In genomic region chr13:46392893-46393292, GRCm38 (mm10) we compare ENCODE assay signal across 24 mouse cellular contexts. TPM values are rescaled to one million over a fixed set of nuclear protein-coding genes. Genes with fewer than 3 reads are reported as not detected.
DNase-seq lines count a peak whose midpoint lies in the region; ATAC-seq and TF ChIP-seq lines count a peak whose summit lies in the region.
"Had no signal": no experiment of that assay in that cellular context is flagged by ENCODE, and none has a peak within 500 bp of the region (broad histone marks: within the 10 kb centered on the region; RNA-seq: fewer than 3 reads in every experiment).

No protein-coding gene starts in this region.

- peak; percentile 32 for DNase-seq in forebrain, embryonic 14.5 days (ENCODE audit: low spot score)
- DNase-seq in forebrain, embryonic 10.5 days (ENCODE audit: extremely low spot score, low spot score), result no peak
- DNase-seq in forebrain, postnatal 0 days, result peak; percentile 40
- DNase-seq in brain, adult 2 months (ENCODE audit: low read depth, low spot score), result peak; percentile 8
- DNase-seq in brain, embryonic 14.5 days (ENCODE audit: low read depth), result peak; percentile 51
- no peak for DNase-seq in gastrocnemius, adult 18-20 months (ENCODE audit: low spot score)
- DNase-seq: adrenal gland, adult 2 months; adrenal gland, postnatal 10 days; adrenal gland, postnatal 25 days; cerebellum, adult 11 months; cerebellum, adult 18-20 months; cerebellum, adult 8-10 months; cerebellum, adult 9-11 months; cerebellum, postnatal 14 days; cerebellum, postnatal 36 days; embryo, embryonic 11 days; gastrocnemius, adult 2 months had no signal

- 84% methylated on average over 4 of the region's 4 CpGs for WGBS in forebrain, embryonic 14.5 days
- 94% methylated on average over 4 of the region's 4 CpGs for whole genome bisulfite sequencing in forebrain, embryonic 10.5 days
- WGBS in forebrain, postnatal 0 days, result 60% methylated on average over 4 of the region's 4 CpGs
- WGBS in forebrain, embryonic 12.5 days, result 85% methylated on average over 4 of the region's 4 CpGs

- no peaks in the 10 kb centered on the region for H3K27me3 ChIP-seq in forebrain, embryonic 14.5 days (replicated peaks; ENCODE audit: control insufficient read depth, insufficient read depth, low read length)
- no peaks in the 10 kb centered on the region for H3K27me3 ChIP-seq in forebrain, embryonic 10.5 days (ENCODE audit: poor library complexity, severe bottlenecking)
- H3K27me3 ChIP-seq in forebrain, postnatal 0 days (ENCODE audit: insufficient read depth, low read length), result no peaks in the 10 kb centered on the region
- H3K27me3 ChIP-seq in forebrain, embryonic 12.5 days, result no peaks in the 10 kb centered on the region
- H3K27me3 ChIP-seq: embryonic facial prominence, embryonic 12.5 days; embryonic facial prominence, embryonic 15.5 days; forebrain, embryonic 13.5 days had no signal

- H3K27ac ChIP-seq in forebrain, embryonic 14.5 days (ENCODE audit: low read depth, low read length), result no peak overlapping the region; the same call in 1 of the 2 replicates
- H3K27ac ChIP-seq in forebrain, embryonic 10.5 days, result no peak overlapping the region
- H3K27ac ChIP-seq in forebrain, postnatal 0 days (ENCODE audit: low read depth, low read length), result no peak overlapping the region
- H3K27ac ChIP-seq in forebrain, embryonic 12.5 days, result no peak overlapping the region
- H3K27ac ChIP-seq: embryonic facial prominence, embryonic 12.5 days; embryonic facial prominence, embryonic 15.5 days; forebrain, embryonic 13.5 days; gastrocnemius, adult 2 months had no signal

- H3K4me1 ChIP-seq in forebrain, embryonic 14.5 days (ENCODE audit: control insufficient read depth, insufficient read depth, low read length), result no peaks in the 10 kb centered on the region
- no peaks in the 10 kb centered on the region for H3K4me1 ChIP-seq in forebrain, embryonic 10.5 days
- H3K4me1 ChIP-seq in forebrain, postnatal 0 days (ENCODE audit: insufficient read depth), result no peaks in the 10 kb centered on the region
- no peaks in the 10 kb centered on the region for H3K4me1 ChIP-seq in forebrain, embryonic 12.5 days
- H3K4me1 ChIP-seq: embryonic facial prominence, embryonic 12.5 days; embryonic facial prominence, embryonic 15.5 days; forebrain, embryonic 13.5 days had no signal

- H3K9ac ChIP-seq in forebrain, embryonic 14.5 days (ENCODE audit: low read length), result no peak overlapping the region
- H3K9ac ChIP-seq in forebrain, postnatal 0 days, result no peak overlapping the region
- no peak overlapping the region for H3K9ac ChIP-seq in forebrain, embryonic 12.5 days
- H3K9ac ChIP-seq: embryonic facial prominence, embryonic 12.5 days; embryonic facial prominence, embryonic 15.5 days; forebrain, embryonic 13.5 days had no signal

- no peak overlapping the region for H3K4me3 ChIP-seq in forebrain, embryonic 14.5 days (ENCODE audit: low read depth, low read length)
- no peak overlapping the region for H3K4me3 ChIP-seq in forebrain, embryonic 10.5 days
- H3K4me3 ChIP-seq in forebrain, postnatal 0 days (ENCODE audit: low read depth, low read length), result no peak overlapping the region
- no peak overlapping the region for H3K4me3 ChIP-seq in forebrain, embryonic 12.5 days (replicated peaks)
- H3K4me3 ChIP-seq: embryonic facial prominence, embryonic 12.5 days; embryonic facial prominence, embryonic 15.5 days; erythroblast, embryonic 14.5 days; forebrain, embryonic 13.5 days; gastrocnemius, adult 2 months had no signal

- H3K9me3 ChIP-seq in forebrain, embryonic 14.5 days (replicated peaks; ENCODE audit: control insufficient read depth, low read length), result no peaks in the 10 kb centered on the region; the same call in 1 of the 2 replicates
- H3K9me3 ChIP-seq in forebrain, embryonic 10.5 days, result no peaks in the 10 kb centered on the region
- H3K9me3 ChIP-seq in forebrain, postnatal 0 days (ENCODE audit: low read length), result no peaks in the 10 kb centered on the region
- no peaks in the 10 kb centered on the region for H3K9me3 ChIP-seq in forebrain, embryonic 12.5 days
- H3K9me3 ChIP-seq: embryonic facial prominence, embryonic 12.5 days; embryonic facial prominence, embryonic 15.5 days; forebrain, embryonic 13.5 days had no signal

- H3K4me2 ChIP-seq in forebrain, embryonic 14.5 days (ENCODE audit: low read length), result no peak overlapping the region
- H3K4me2 ChIP-seq in forebrain, postnatal 0 days (ENCODE audit: low read depth), result no peak overlapping the region
- no peak overlapping the region for H3K4me2 ChIP-seq in forebrain, embryonic 12.5 days
- H3K4me2 ChIP-seq: embryonic facial prominence, embryonic 12.5 days; embryonic facial prominence, embryonic 15.5 days; forebrain, embryonic 13.5 days had no signal

- TF ChIP-seq CTCF in forebrain, postnatal 0 days (IDR thresholded peaks at IDR 0.05; ENCODE audit: low read depth), result no peak
- no peak for TF ChIP-seq CTCF in brain, embryonic 14.5 days (IDR thresholded peaks at IDR 0.05; ENCODE audit: borderline replicate concordance, extremely low read depth, insufficient read depth, insufficient read length)

- no peak for TF ChIP-seq POLR2A in brain, embryonic 14.5 days (IDR thresholded peaks at IDR 0.05; ENCODE audit: borderline replicate concordance, extremely low read depth, insufficient read depth, insufficient read length, poor library complexity, severe bottlenecking)

- no peak for ATAC-seq in forebrain, embryonic 14.5 days
- ATAC-seq in forebrain, postnatal 0 days, result peak; percentile 62; the same call in 1 of the 2 replicates
- ATAC-seq in forebrain, embryonic 12.5 days (ENCODE audit: low FRiP score), result no peak
- ATAC-seq: forebrain, embryonic 13.5 days had no signal

- no peaks in the 10 kb centered on the region for H3K36me3 ChIP-seq in forebrain, embryonic 14.5 days (ENCODE audit: control insufficient read depth, insufficient read depth, low read length)
- no peaks in the 10 kb centered on the region for H3K36me3 ChIP-seq in forebrain, embryonic 10.5 days (replicated peaks)
- H3K36me3 ChIP-seq in forebrain, postnatal 0 days (ENCODE audit: insufficient read depth), result no peaks in the 10 kb centered on the region
- no peaks in the 10 kb centered on the region for H3K36me3 ChIP-seq in forebrain, embryonic 12.5 days (replicated peaks)
- H3K36me3 ChIP-seq: embryonic facial prominence, embryonic 12.5 days; embryonic facial prominence, embryonic 15.5 days had no signal

RNA-seq across cellular contexts. Expression of gene Rbm24, which starts 25.3 kb away (rescaled TPM):
- polyA plus RNA-seq in forebrain, embryonic 14.5 days (2014; fragmentation: Nextera tagmentation; extraction: Ambion mirVana), result 7.6 and 7.7 TPM in 2 replicates
- polyA plus RNA-seq in forebrain, embryonic 10.5 days (2016; fragmentation: Nextera tagmentation; extraction: Ambion mirVana), result 1.4 and 1.5 TPM in 2 replicates
- total RNA-seq in forebrain, postnatal 0 days (2014; rRNA removed), result 29.8 and 32.6 TPM in 2 replicates
- polyA plus RNA-seq in forebrain, postnatal 0 days (2015; fragmentation: Nextera tagmentation; extraction: Ambion mirVana), result 5.6 and 5.7 TPM in 2 replicates
- 3.0 and 3.4 TPM in 2 replicates for polyA plus RNA-seq in forebrain, embryonic 12.5 days (2016; fragmentation: Nextera tagmentation; extraction: Ambion mirVana)
- polyA plus RNA-seq in brain, embryonic 14.5 days (2012; rRNA removed), result 8.3 and 15.2 TPM in 2 replicates
- total RNA-seq in gastrocnemius, adult 18-20 months (2021), result 100 to 1,000 TPM; 176 to 207 TPM
- total RNA-seq: common myeloid progenitor, adult 5-6 weeks; MEL had no signal
- polyA plus RNA-seq: erythroblast, embryonic 14.5 days had no signal

Comparison
In these comparisons a context has a peak if more than half of its experiments do, and no peak if none do; other contexts are left out.
1. DNase-seq: peak in forebrain, embryonic 14.5 days (single experiment), forebrain, postnatal 0 days (single experiment), brain, adult 2 months (single experiment) and brain, embryonic 14.5 days (single experiment); none in forebrain, embryonic 10.5 days (single experiment) and gastrocnemius, adult 18-20 months (single experiment).